Mouse (Mus musculus) neural tube, embryonic 13.5 days (tissue): Measurements from ENCODE around the gene Stx12. TPM values are rescaled to one million over a fixed set of nuclear protein-coding genes. Genes with fewer than 3 reads are reported as not detected.

Experiments used
- ATAC-seq: fragments of 200-750 bp; cut with Nextera tagmentation; 2 replicates; pipeline ENCODE4 v1.8.0; 2017; ENCODE audit warnings: low read depth, mild to moderate bottlenecking, moderate TSS enrichment, moderate library complexity
- H3K27ac ChIP-seq: fragments of 300-500 bp; sonication (generic); replicated peaks from 2 replicates; pipeline ENCODE4 v1.5.1; 2015; ENCODE audit warnings: moderate library complexity, mild to moderate bottlenecking, inconsistent platforms
- H3K27me3 ChIP-seq: fragments of 300-500 bp; sonication (generic); 2 replicates; pipeline ENCODE4 v1.6.1; 2015; ENCODE audit warnings: mild to moderate bottlenecking, inconsistent platforms
- H3K36me3 ChIP-seq: fragments of 300-500 bp; sonication (generic); 2 replicates; pipeline ENCODE4 v1.6.1; 2015; ENCODE audit warnings: mild to moderate bottlenecking, inconsistent platforms
- H3K4me1 ChIP-seq: fragments of 300-500 bp; sonication (generic); replicated peaks from 2 replicates; pipeline ENCODE4 v1.6.1; 2015; ENCODE audit warnings: inconsistent platforms
- H3K4me2 ChIP-seq: fragments of 300-500 bp; sonication (generic); 2 replicates; pipeline ENCODE4 v1.6.1; 2015; ENCODE audit warnings: inconsistent platforms, mild to moderate bottlenecking, moderate library complexity
- H3K4me3 ChIP-seq: fragments of 300-500 bp; sonication (generic); 2 replicates; pipeline ENCODE4 v1.5.1; 2015; ENCODE audit warnings: mild to moderate bottlenecking, inconsistent platforms
- H3K9ac ChIP-seq: fragments of 300-500 bp; sonication (generic); 2 replicates; pipeline ENCODE4 v1.6.1; 2015; ENCODE audit warnings: moderate library complexity, mild to moderate bottlenecking, inconsistent platforms
- H3K9me3 ChIP-seq: fragments of 300-500 bp; sonication (generic); 2 replicates; pipeline ENCODE4 v1.6.1; 2016; ENCODE audit warnings: inconsistent platforms
- WGBS: fragments of 180-500 bp; shearing (Covaris S2); methylation state at CpG from one replicate; pipeline ENCODE4 v1.1.7; 2015; 5-methylcytosine and 5-hydroxymethylcytosine counted together
- polyA plus RNA-seq: library from polyadenylated mRNA; unstranded; fragments of >200 nt; fragmentation: Nextera tagmentation; extraction: Ambion mirVana; gene quantifications from 2 replicates; pipeline ENCODE4 v1.2.1, GENCODE M21; 2015

Gene Stx12
- polyA plus RNA-seq, 1 experiment from 2014 or later, result 134 TPM

DNA sequence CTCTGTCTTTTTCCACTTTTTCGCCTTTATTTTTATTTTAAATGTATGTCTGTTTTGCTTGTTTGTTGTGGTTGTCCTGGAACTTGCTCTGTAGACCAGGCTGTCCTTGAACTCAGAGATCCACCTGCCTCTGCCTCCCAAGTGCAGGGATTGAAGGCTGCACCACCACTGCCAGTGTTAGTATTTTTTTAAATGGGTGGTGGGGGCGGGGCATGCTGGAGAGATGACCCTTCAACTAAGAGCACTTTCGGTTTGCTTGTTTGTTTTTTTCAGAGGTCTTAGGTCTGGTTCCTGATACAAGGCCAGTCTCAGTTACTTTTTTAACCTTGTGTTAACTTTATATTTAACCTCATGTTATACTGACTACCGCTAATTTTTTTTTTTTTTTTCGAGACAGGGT is 79.2 kb downstream of the Stx12 start:
- no peaks in the 10 kb centered on the region for H3K27me3 ChIP-seq
- H3K9me3 ChIP-seq, result no peaks in the 10 kb centered on the region
- no peaks in the 10 kb centered on the region for H3K4me1 ChIP-seq
- 85% methylated on average over 5 of the region's 5 CpGs for WGBS
- H3K27ac ChIP-seq, result no peak overlapping the region
- no peak for ATAC-seq
- no peak overlapping the region for H3K4me3 ChIP-seq
- no peak overlapping the region for H3K9ac ChIP-seq
- no peaks in the 10 kb centered on the region for H3K36me3 ChIP-seq
- H3K4me2 ChIP-seq, result no peak overlapping the region

DNA sequence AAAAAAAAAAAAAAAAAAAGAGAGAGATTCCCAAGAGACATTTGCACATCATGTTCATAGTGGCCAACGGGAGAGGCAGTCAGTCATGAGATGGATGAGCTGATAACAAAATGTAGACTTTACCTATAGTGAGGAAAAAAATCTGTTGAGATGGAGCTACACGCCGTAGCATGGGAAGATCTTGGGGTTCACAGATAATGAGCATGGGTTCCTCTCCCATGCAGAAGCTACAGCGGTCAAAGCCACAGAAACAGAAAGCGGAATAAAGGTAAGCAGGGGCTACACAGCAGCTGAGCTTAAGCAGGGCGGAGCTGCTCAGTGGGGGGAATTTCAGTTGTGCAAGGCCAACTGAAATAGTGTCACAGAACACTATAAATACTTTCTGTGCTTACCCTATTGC is 80.0 kb downstream of the Stx12 start:
- no peaks in the 10 kb centered on the region for H3K9me3 ChIP-seq
- H3K27me3 ChIP-seq, result no peaks in the 10 kb centered on the region
- H3K27ac ChIP-seq, result no peak overlapping the region
- no peak overlapping the region for H3K4me3 ChIP-seq
- no peak overlapping the region for H3K4me2 ChIP-seq
- no peak for ATAC-seq
- no peaks in the 10 kb centered on the region for H3K36me3 ChIP-seq
- no peak overlapping the region for H3K9ac ChIP-seq
- WGBS, result 91% methylated on average over 6 of the region's 6 CpGs
- H3K4me1 ChIP-seq, result no peaks in the 10 kb centered on the region

DNA sequence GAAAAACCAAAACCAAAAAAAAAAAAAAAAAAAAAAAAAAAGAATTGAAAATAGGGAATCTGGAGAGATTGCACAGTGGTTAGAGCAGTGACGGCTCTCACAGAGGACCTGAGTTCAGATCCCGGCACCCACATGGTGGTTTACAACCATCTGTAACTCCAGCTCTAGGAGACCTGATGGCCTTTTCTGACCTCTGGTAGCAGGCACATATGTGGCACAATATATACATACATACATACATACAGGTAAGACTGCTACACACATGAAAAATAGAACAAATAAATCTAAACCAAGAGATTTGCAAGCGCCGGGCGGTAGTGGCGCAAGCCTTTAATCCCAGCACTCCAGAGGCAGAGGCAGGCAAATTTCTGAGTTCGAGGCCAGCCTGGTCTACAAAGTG is 80.4 kb downstream of the Stx12 start:
- H3K4me2 ChIP-seq, result no peak overlapping the region
- no peak overlapping the region for H3K27ac ChIP-seq
- 94% methylated on average over 7 of the region's 7 CpGs for WGBS
- no peak overlapping the region for H3K4me3 ChIP-seq
- no peaks in the 10 kb centered on the region for H3K9me3 ChIP-seq
- no peak overlapping the region for H3K9ac ChIP-seq
- no peak for ATAC-seq
- H3K27me3 ChIP-seq, result no peaks in the 10 kb centered on the region
- no peaks in the 10 kb centered on the region for H3K36me3 ChIP-seq
- H3K4me1 ChIP-seq, result no peaks in the 10 kb centered on the region

Other genes starting within 250 kb of the Stx12 start
- 14.3 and 21.7 TPM in 2 replicates for gene Eya3, start 245.5 kb downstream of the Stx12 start, polyA plus RNA-seq
- gene Xkr8, start 152.0 kb downstream of the Stx12 start, polyA plus RNA-seq, result 3.6 and 5.6 TPM in 2 replicates
- 0.53 and 0.58 TPM in 2 replicates for gene Smpdl3b, start 127.3 kb downstream of the Stx12 start, polyA plus RNA-seq
- gene Rpa2, start 116.2 kb downstream of the Stx12 start, polyA plus RNA-seq, result 35.4 and 45.3 TPM in 2 replicates
- gene Themis2, start 88.1 kb downstream of the Stx12 start, polyA plus RNA-seq, result 0.47 and 0.90 TPM in 2 replicates
- gene Ppp1r8, start 41.3 kb downstream of the Stx12 start, polyA plus RNA-seq, result 44.8 and 49.5 TPM in 2 replicates
- gene Fam76a, start 38.0 kb upstream of the Stx12 start, polyA plus RNA-seq, result 37.0 and 46.0 TPM in 2 replicates
- not detected in 2 replicates for gene Fgr, start 89.6 kb upstream of the Stx12 start, polyA plus RNA-seq
- 9.4 and 9.9 TPM in 2 replicates for gene Ahdc1, start 126.8 kb upstream of the Stx12 start, polyA plus RNA-seq
- 34.0 and 36.5 TPM in 2 replicates for gene Wasf2, start 246.0 kb upstream of the Stx12 start, polyA plus RNA-seq